Mouse (Mus musculus) embryonic fibroblast, embryonic 13.5 days (primary cell): ENCODE results near the gene Ehmt1.

ENCODE experiments used
- CTCF ChIP-seq: IDR thresholded peaks from 2 replicates; pipeline ENCODE4 v1.5.1; 2011; ENCODE audit warnings: mild to moderate bottlenecking, control low read depth, low read length, moderate library complexity, borderline replicate concordance; ENCODE audit not compliant: insufficient read depth
- POLR2A ChIP-seq: IDR thresholded peaks from 2 replicates; pipeline ENCODE4 v1.6.1; 2011; ENCODE audit warnings: low read depth, mild to moderate bottlenecking, control low read depth, low read length, moderate library complexity

GRCm38 (mm10) chr2:24781253-24781652 lies 138.2 kb downstream of the Ehmt1 start:
- TF ChIP-seq CTCF (no peak), POLR2A (no peak)
